Mouse (Mus musculus) bone marrow, adult 2 months (tissue): ENCODE results near the gene Tle2.

Experiments used
- CTCF ChIP-seq: fragments of 200-500 bp; IDR thresholded peaks from 2 replicates; pipeline ENCODE4 v1.5.1; 2011; ENCODE audit warnings: low read length, control low read depth; ENCODE audit not compliant: control insufficient read depth, insufficient read depth
- POLR2A ChIP-seq: fragments of 200-500 bp; IDR thresholded peaks from 2 replicates; pipeline ENCODE4 v1.6.1; 2011; ENCODE audit warnings: low read depth, mild to moderate bottlenecking, control low read depth, low read length, borderline replicate concordance; ENCODE audit not compliant: control insufficient read depth

DNA sequence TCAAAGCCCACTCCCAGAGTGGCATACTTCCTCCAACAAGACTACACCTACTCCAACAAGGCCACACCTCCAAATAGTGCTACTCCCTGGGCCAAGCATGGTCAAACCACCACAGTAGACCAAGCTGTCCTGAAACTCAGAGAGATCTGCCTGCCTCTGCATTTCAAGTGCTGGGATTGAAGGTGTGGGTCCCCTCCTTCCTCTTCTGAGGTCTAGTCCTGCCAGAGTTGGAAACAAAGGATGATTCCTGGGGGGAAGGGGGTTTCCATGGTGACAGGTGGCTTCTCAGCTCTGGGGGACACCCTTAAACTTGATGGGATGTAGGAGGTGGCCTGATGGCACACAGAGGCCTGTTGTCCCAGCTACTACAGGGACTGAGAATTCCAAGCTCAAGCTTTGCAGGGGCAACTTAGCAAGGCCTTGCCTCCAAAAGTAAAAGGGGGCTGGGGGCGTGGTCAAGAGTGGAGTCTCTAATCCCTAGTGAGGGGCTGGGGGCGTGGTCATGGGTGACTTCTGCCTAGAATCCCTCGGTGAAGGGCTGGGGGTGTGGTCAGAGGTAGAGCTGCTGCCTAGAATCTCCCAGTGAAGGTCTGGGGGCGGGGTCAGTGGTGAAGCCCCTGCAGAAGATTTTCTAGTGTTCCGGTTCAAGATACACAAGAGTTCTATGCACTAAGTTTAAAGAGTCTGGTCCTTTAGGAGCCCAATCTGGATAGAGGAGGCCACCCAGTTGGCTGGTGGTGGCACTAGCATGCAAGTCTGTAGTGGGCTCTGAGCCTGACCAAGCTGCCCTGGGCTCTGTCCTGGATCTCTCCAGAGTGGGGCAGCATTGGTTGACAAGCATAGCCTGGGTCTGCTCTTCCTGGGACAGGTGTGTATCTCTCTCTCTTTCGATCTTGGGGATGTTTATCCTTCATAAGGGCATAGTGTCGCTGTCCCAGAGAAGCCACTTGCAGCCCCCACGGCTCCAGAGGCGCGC, at the start of gene Tle2:
- TF ChIP-seq POLR2A (no peak), CTCF (no peak)
